Mouse (Mus musculus) megakaryocyte, embryonic 14.5 days (primary cell): ENCODE results near the gene Lca5. TPM values are rescaled to one million over a fixed set of nuclear protein-coding genes. Genes with fewer than 3 reads are reported as not detected.

Experiments used
- H3K27me3 ChIP-seq: replicated peaks from 2 replicates; pipeline ENCODE3; 2012; ENCODE audit warnings: inconsistent platforms
- H3K36me3 ChIP-seq: replicated peaks from 2 replicates; pipeline ENCODE3; 2012; ENCODE audit warnings: low read length, inconsistent platforms, mixed read lengths
- H3K4me1 ChIP-seq: 2 replicates; pipeline ENCODE4 v1.6.1; 2012; ENCODE audit warnings: inconsistent platforms
- H3K4me3 ChIP-seq: replicated peaks from 2 replicates; pipeline ENCODE3; 2012; ENCODE audit warnings: moderate library complexity, mild to moderate bottlenecking, inconsistent platforms
- H3K9me3 ChIP-seq: 2 replicates; pipeline ENCODE4 v1.6.1; 2012; ENCODE audit warnings: inconsistent platforms
- FLI1 ChIP-seq: IDR thresholded peaks from 2 replicates; pipeline ENCODE4 v1.6.1; 2012; ENCODE audit warnings: low read length, inconsistent platforms, mixed read lengths
- GATA1 ChIP-seq: IDR thresholded peaks from 3 replicates; pipeline ENCODE4 v1.6.1; 2012; ENCODE audit warnings: mixed read lengths, low read length, inconsistent platforms, borderline replicate concordance
- polyA plus RNA-seq: library from polyadenylated mRNA; stranded (reverse); fragments of >175 nt; gene quantifications from 2 replicates; pipeline ENCODE4 v1.2.3, GENCODE M21; 2012; ENCODE audit warnings: low replicate concordance; ENCODE audit not compliant: insufficient read depth

Gene Lca5
- polyA plus RNA-seq, 1 experiment: 0.07 TPM

DNA sequence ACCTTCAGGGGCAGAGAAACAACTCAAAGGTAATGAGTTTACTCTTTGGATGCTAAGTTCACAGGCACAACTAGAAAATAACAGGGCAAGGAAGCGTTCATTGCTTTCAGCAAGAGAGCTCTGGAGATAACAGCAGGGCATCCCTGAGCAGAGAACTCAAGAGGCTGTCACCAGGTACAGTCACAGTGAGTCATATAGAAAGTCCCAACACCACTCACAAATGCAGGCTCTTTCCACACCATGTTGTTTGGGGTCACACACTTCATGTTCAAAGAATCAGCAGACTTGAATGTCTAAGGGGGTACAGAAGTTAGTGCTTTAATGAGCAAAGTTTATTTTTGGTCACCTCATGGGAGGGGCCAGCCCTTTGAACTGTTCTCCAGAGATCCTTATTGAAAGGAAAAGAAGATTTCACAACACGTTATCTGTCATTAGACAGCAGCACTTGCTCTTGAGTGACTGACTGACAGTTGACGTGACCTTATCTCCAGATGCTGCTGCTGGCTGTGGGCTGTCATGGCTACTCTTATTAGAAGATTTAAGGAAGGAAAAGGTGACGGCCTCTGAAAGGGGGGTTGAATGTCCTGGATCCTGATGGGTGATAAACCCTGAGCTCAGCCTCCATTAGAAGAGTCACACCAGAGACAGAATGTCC lies 65.3 kb downstream of the Lca5 start:
- TF ChIP-seq FLI1 (no peak), GATA1 (no peak)
- H3K4me3 ChIP-seq: no peak overlapping the region
- H3K36me3 ChIP-seq: no peaks in the 10 kb centered on the region
- no peaks in the 10 kb centered on the region for H3K9me3 ChIP-seq
- peaks cover 8% of the 10 kb centered on the region for H3K27me3 ChIP-seq
- 0 out of 2 replicates have a peak, but pooled peaks cover 3% of the 10 kb centered on the region for H3K4me1 ChIP-seq

GRCm38 (mm10) chr9:83370907-83371306 lies 70.0 kb downstream of the Lca5 start:
- H3K9me3 ChIP-seq: no peaks in the 10 kb centered on the region
- H3K36me3 ChIP-seq: no peaks in the 10 kb centered on the region
- H3K4me3 ChIP-seq: no peak overlapping the region
- TF ChIP-seq GATA1: no peak
- TF ChIP-seq FLI1: no peak
- H3K4me1 ChIP-seq: 0 out of 2 replicates have a peak, but pooled peaks cover 3% of the 10 kb centered on the region
- H3K27me3 ChIP-seq: peaks cover 3% of the 10 kb centered on the region

- H3K9me3 ChIP-seq: 0 out of 2 replicates have a peak, but pooled peaks cover 3% of the 10 kb centered on the region
- no peak for TF ChIP-seq GATA1
- TF ChIP-seq FLI1: no peak
- peaks cover under 1% of the 10 kb centered on the region for H3K27me3 ChIP-seq
- no peaks in the 10 kb centered on the region for H3K36me3 ChIP-seq
- H3K4me1 ChIP-seq: no peaks in the 10 kb centered on the region
- no peak overlapping the region for H3K4me3 ChIP-seq
Measured at GRCm38 (mm10) chr9:83368234-83368633, 72.7 kb downstream of the Lca5 start.

- peaks cover 17% of the 10 kb centered on the region for H3K4me1 ChIP-seq
- peaks cover 4% of the 10 kb centered on the region for H3K27me3 ChIP-seq
- H3K4me3 ChIP-seq: no peak overlapping the region
- H3K9me3 ChIP-seq: no peaks in the 10 kb centered on the region
- H3K36me3 ChIP-seq: no peaks in the 10 kb centered on the region
- TF ChIP-seq FLI1 (no peak), GATA1 (no peak)
Measured at GRCm38 (mm10) chr9:83355802-83356201, 85.1 kb downstream of the Lca5 start.

- TF ChIP-seq FLI1 (no peak), GATA1 (no peak)
- Histone ChIP-seq H3K4me3 (no peak overlapping the region), H3K4me1 (peaks cover 27% of the 10 kb centered on the region), H3K27me3 (peaks cover 11% of the 10 kb centered on the region), H3K36me3 (no peaks in the 10 kb centered on the region), H3K9me3 (no peaks in the 10 kb centered on the region)
Measured at GRCm38 (mm10) chr9:83353316-83353715, 87.6 kb downstream of the Lca5 start.

GRCm38 (mm10) chr9:83351171-83351570 lies 89.8 kb downstream of the Lca5 start:
- H3K9me3 ChIP-seq: no peaks in the 10 kb centered on the region
- H3K36me3 ChIP-seq: no peaks in the 10 kb centered on the region
- H3K27me3 ChIP-seq: peaks cover 11% of the 10 kb centered on the region
- TF ChIP-seq FLI1: no peak
- no peak for TF ChIP-seq GATA1
- H3K4me1 ChIP-seq: peaks cover 19% of the 10 kb centered on the region
- H3K4me3 ChIP-seq: no peak overlapping the region

DNA sequence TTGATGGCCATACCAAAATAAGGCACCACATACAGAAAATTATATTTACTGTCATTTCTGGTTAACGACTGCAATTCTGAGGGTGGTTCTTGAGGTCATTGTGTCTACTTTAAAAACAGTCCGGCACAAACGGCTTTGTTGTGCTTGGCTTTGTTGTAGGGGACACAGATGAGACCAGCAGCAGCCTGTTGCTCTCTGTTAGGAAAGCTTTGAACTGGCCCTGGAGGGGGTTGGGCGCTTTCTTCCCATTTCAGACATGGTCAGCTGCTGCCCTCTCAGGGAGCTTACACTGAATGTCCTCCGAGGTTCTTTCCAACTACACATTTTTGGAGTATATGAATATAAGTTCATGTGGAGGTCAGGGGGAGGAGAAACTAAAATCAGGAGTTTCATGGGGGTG lies 90.3 kb downstream of the Lca5 start:
- peaks cover 19% of the 10 kb centered on the region for H3K4me1 ChIP-seq
- no peaks in the 10 kb centered on the region for H3K9me3 ChIP-seq
- H3K36me3 ChIP-seq: no peaks in the 10 kb centered on the region
- TF ChIP-seq GATA1 (no peak), FLI1 (no peak)
- peaks cover 11% of the 10 kb centered on the region for H3K27me3 ChIP-seq
- H3K4me3 ChIP-seq: no peak overlapping the region

GRCm38 (mm10) chr9:83349905-83350304 lies 91.0 kb downstream of the Lca5 start:
- Histone ChIP-seq H3K36me3 (no peaks in the 10 kb centered on the region), H3K4me3 (no peak overlapping the region), H3K4me1 (peaks cover 19% of the 10 kb centered on the region), H3K27me3 (peaks cover 13% of the 10 kb centered on the region), H3K9me3 (no peaks in the 10 kb centered on the region)
- no peak for TF ChIP-seq GATA1
- no peak for TF ChIP-seq FLI1

DNA sequence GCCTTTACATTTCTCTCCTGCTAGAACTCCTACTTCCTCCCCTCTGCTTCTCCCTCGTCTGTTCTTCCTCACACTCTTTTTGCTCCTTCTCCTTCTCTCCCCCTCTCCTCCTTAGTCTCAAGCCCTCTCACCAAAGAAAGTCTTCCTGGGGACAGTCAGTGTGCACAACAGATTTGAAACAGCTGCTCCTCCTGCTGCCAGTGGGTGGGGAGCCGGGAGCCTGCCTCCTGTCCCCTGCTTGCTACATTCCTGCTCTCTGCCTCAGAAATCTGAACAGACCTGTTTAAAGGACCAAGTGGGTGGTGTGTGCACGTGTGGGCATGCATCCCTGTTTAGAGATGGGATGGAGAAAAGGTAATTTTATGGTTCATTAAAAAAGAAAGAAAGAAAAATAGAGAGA lies 91.4 kb downstream of the Lca5 start:
- Histone ChIP-seq H3K27me3 (peaks cover 13% of the 10 kb centered on the region), H3K4me1 (peaks cover 19% of the 10 kb centered on the region), H3K9me3 (no peaks in the 10 kb centered on the region), H3K36me3 (no peaks in the 10 kb centered on the region), H3K4me3 (no peak overlapping the region)
- TF ChIP-seq FLI1 (no peak), GATA1 (no peak)

GRCm38 (mm10) chr9:83347521-83347920 lies 93.4 kb downstream of the Lca5 start:
- Histone ChIP-seq H3K36me3 (no peaks in the 10 kb centered on the region), H3K9me3 (no peaks in the 10 kb centered on the region), H3K27me3 (peaks cover 13% of the 10 kb centered on the region), H3K4me1 (peaks cover 19% of the 10 kb centered on the region), H3K4me3 (no peak overlapping the region)
- no peak for TF ChIP-seq GATA1
- no peak for TF ChIP-seq FLI1
